Mouse (Mus musculus): Measurements from ENCODE around the gene Casp12. TPM values are rescaled to one million over a fixed set of nuclear protein-coding genes. Genes with fewer than 3 reads are reported as not detected.

Casp12 gene
- total RNA-seq, 2 experiments from 2014 or later, result 6.8 to 7.0 TPM

Other genes starting within 250 kb of the Casp12 start
- under 1 TPM; 0.36 to 0.59 TPM for gene Casp1, start 46.9 kb upstream of the Casp12 start, total RNA-seq (2021)
- gene Casp4, start 36.6 kb upstream of the Casp12 start, total RNA-seq (2021), result 1 to 10 TPM in 1 of 2 experiments, under 1 TPM in 1; 0.74 to 1.7 TPM

All from gastrocnemius, postnatal 25 days (tissue).